Mouse (Mus musculus) kidney, embryonic 14.5 days (tissue): ENCODE results near the gene Btbd3. TPM values are rescaled to one million over a fixed set of nuclear protein-coding genes. Genes with fewer than 3 reads are reported as not detected.
A peak's percentile ranks its signal among the peaks of the same experiment; 100 is the strongest.

ENCODE experiments used
- ATAC-seq: fragments of 200-750 bp; cut with Nextera tagmentation; 2 replicates; pipeline ENCODE4 v1.8.0; 2017; ENCODE audit warnings: moderate number of reproducible peaks, mild to moderate bottlenecking, moderate TSS enrichment, moderate library complexity; ENCODE audit not compliant: low FRiP score, low TSS enrichment
- H3K27ac ChIP-seq: fragments of 300-500 bp; sonication (generic); 2 replicates; pipeline ENCODE4 v1.5.1; 2014; ENCODE audit warnings: low read depth, mild to moderate bottlenecking, low read length, moderate library complexity, mixed read lengths
- H3K27me3 ChIP-seq: fragments of 300-500 bp; sonication (generic); 2 replicates; pipeline ENCODE4 v1.6.1; 2014; ENCODE audit warnings: mild to moderate bottlenecking, low read length; ENCODE audit not compliant: control insufficient read depth, insufficient read depth
- H3K36me3 ChIP-seq: fragments of 300-500 bp; sonication (generic); 2 replicates; pipeline ENCODE4 v1.6.1; 2014; ENCODE audit warnings: low read length, mixed read lengths; ENCODE audit not compliant: control insufficient read depth, insufficient read depth
- H3K4me1 ChIP-seq: fragments of 300-500 bp; sonication (generic); 2 replicates; pipeline ENCODE4 v1.6.1; 2014; ENCODE audit warnings: low read length, mixed read lengths; ENCODE audit not compliant: control insufficient read depth, insufficient read depth
- H3K4me2 ChIP-seq: fragments of 300-500 bp; sonication (generic); replicated peaks from 2 replicates; pipeline ENCODE4 v1.6.1; 2014; ENCODE audit warnings: low read depth, mild to moderate bottlenecking, low read length
- H3K4me3 ChIP-seq: fragments of 300-500 bp; sonication (generic); 2 replicates; pipeline ENCODE4 v1.5.1; 2014; ENCODE audit warnings: mild to moderate bottlenecking, low read length
- H3K9ac ChIP-seq: fragments of 300-500 bp; sonication (generic); 2 replicates; pipeline ENCODE4 v1.6.1; 2014; ENCODE audit warnings: low read depth, mild to moderate bottlenecking, low read length, moderate library complexity
- H3K9me3 ChIP-seq: fragments of 300-500 bp; sonication (generic); 2 replicates; pipeline ENCODE4 v1.6.1; 2016; ENCODE audit warnings: low read length; ENCODE audit not compliant: control insufficient read depth
- WGBS: fragments of 180-500 bp; shearing (Covaris S2); extraction: QIAGEN DNeasy Blood & Tissue Kit; methylation state at CpG from one replicate; pipeline ENCODE4 v1.1.7; 2014; 5-methylcytosine and 5-hydroxymethylcytosine counted together
- polyA plus RNA-seq: library from polyadenylated mRNA; unstranded; fragments of >200 nt; fragmentation: Nextera tagmentation; extraction: Ambion mirVana; gene quantifications from 2 replicates; pipeline ENCODE4 v1.2.1, GENCODE M21; 2014

Gene Btbd3
- polyA plus RNA-seq, 1 experiment from 2014 or later: 21.2 TPM

GRCm38 (mm10) chr2:138388591-138388990 is 132.2 kb downstream of the Btbd3 start:
- Histone ChIP-seq H3K4me3 (no peak overlapping the region), H3K9me3 (no peaks in the 10 kb centered on the region), H3K27ac (no peak overlapping the region), H3K9ac (no peak overlapping the region), H3K4me2 (no peak overlapping the region), H3K27me3 (no peaks in the 10 kb centered on the region), H3K36me3 (no peaks in the 10 kb centered on the region), H3K4me1 (no peaks in the 10 kb centered on the region)
- 72% methylated on average over 1 of the region's 1 CpGs for WGBS
- ATAC-seq: no peak

DNA sequence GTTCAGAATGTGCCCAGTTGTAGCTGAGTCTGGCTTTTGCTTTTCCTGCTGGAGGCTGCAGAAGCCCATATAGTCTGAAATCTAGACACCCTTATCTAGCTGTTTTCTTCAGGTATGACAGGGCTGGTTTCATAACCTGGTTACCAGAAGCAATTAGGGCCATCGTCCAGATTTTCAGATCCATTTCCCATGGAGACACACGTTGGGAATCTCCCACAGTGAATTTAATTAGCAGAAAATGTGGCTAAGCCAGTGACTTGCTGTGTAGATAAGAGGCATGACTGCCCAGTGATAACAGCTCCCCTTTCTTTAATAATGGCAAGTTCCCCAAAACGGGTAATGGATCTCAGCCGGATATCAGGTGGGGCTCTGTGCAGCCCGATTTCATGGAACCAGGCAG is 146.7 kb downstream of the Btbd3 start:
- Histone ChIP-seq H3K36me3 (no peaks in the 10 kb centered on the region), H3K9me3 (no peaks in the 10 kb centered on the region), H3K27me3 (no peaks in the 10 kb centered on the region), H3K4me1 (no peaks in the 10 kb centered on the region), H3K27ac (no peak overlapping the region), H3K4me2 (no peak overlapping the region), H3K4me3 (no peak overlapping the region), H3K9ac (no peak overlapping the region)
- WGBS: 81% methylated on average over 5 of the region's 5 CpGs
- no peak for ATAC-seq

GRCm38 (mm10) chr2:138405753-138406528 is 149.6 kb downstream of the Btbd3 start:
- H3K27ac ChIP-seq: no peak overlapping the region
- H3K36me3 ChIP-seq: no peaks in the 10 kb centered on the region
- H3K4me3 ChIP-seq: no peak overlapping the region
- no peak overlapping the region for H3K4me2 ChIP-seq
- no peaks in the 10 kb centered on the region for H3K4me1 ChIP-seq
- ATAC-seq: peak; percentile 83
- H3K9me3 ChIP-seq: no peaks in the 10 kb centered on the region
- H3K9ac ChIP-seq: no peak overlapping the region
- H3K27me3 ChIP-seq: no peaks in the 10 kb centered on the region
- 11% methylated on average over 4 of the region's 4 CpGs for WGBS

- no peaks in the 10 kb centered on the region for H3K9me3 ChIP-seq
- no peak overlapping the region for H3K4me2 ChIP-seq
- H3K9ac ChIP-seq: no peak overlapping the region
- no peak overlapping the region for H3K27ac ChIP-seq
- H3K4me3 ChIP-seq: no peak overlapping the region
- ATAC-seq: no peak
- no peaks in the 10 kb centered on the region for H3K4me1 ChIP-seq
- H3K36me3 ChIP-seq: no peaks in the 10 kb centered on the region
- H3K27me3 ChIP-seq: no peaks in the 10 kb centered on the region
These were observed 150.3 kb downstream of the Btbd3 start for GRCm38 (mm10) chr2:138406703-138407102.

DNA sequence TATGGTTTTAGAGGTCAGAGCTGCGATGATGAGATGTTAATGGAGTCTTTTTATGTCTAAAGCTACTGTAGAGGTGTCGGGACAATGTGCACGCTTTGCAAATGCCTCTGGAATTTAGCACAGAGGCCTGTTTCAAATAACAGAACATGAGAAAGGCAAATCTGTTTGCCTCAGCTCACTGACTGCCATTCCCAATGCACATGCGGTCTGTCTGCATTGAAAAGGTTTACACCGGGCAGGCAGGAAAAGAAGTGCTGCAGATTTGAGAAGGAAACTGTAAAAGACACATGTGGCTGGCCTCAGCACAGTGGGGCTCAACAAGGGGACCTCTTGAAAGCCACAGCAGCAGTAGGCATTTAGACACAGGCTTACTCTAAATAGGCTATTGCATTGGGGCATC is 156.2 kb downstream of the Btbd3 start:
- 57% methylated on average over 5 of the region's 5 CpGs for WGBS
- ATAC-seq: no peak
- no peaks in the 10 kb centered on the region for H3K27me3 ChIP-seq
- no peak overlapping the region for H3K4me2 ChIP-seq
- H3K4me1 ChIP-seq: no peaks in the 10 kb centered on the region
- no peak overlapping the region for H3K9ac ChIP-seq
- no peaks in the 10 kb centered on the region for H3K9me3 ChIP-seq
- no peak overlapping the region for H3K27ac ChIP-seq
- no peak overlapping the region for H3K4me3 ChIP-seq
- no peaks in the 10 kb centered on the region for H3K36me3 ChIP-seq

DNA sequence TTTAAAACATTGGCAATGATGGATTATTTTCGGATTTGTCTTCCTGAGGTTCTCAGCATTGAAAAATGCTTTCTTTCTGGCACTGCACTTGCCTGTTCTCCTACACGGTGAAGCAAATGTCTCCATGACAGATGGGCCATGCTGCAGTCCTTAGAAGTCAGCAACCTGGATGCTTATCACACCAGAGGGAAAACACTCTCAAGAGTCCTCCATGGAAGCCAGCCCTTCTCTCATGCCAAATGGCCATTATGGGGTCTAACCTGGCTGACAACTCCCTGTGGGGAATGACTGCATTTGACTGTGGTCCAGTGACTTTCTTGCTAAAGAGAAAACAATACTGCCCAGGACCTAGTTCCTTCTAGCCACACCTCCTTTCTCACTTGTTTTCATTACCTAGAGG is 166.0 kb downstream of the Btbd3 start:
- Histone ChIP-seq H3K4me3 (no peak overlapping the region), H3K27ac (no peak overlapping the region), H3K36me3 (no peaks in the 10 kb centered on the region), H3K9ac (no peak overlapping the region), H3K27me3 (no peaks in the 10 kb centered on the region), H3K4me2 (no peak overlapping the region), H3K4me1 (no peaks in the 10 kb centered on the region), H3K9me3 (no peaks in the 10 kb centered on the region)
- WGBS: 62% methylated on average over 2 of the region's 2 CpGs
- ATAC-seq: no peak

DNA sequence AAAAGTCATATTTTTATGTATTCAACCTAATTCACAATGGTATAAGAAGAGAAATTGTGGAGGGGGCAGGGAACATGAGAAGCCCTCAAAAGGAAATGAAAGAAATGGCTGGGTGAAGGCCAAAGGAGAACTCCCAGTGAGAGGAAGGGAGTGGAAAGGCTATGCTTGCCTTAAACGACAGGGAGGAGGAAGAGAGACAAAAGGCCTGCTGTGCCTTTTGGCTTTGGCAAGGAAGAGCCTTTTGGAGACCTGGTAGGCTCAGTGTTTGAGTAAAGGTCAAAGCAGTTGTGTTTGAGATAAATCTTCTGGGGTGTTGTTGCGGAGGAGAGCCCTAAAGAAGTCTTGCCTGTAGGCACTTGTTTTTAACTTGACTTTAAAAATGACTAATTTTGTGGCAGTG is 175.6 kb downstream of the Btbd3 start:
- H3K36me3 ChIP-seq: no peaks in the 10 kb centered on the region
- no peaks in the 10 kb centered on the region for H3K4me1 ChIP-seq
- H3K9ac ChIP-seq: no peak overlapping the region
- 43% methylated on average over 2 of the region's 2 CpGs for WGBS
- no peaks in the 10 kb centered on the region for H3K9me3 ChIP-seq
- H3K4me3 ChIP-seq: no peak overlapping the region
- H3K4me2 ChIP-seq: no peak overlapping the region
- H3K27me3 ChIP-seq: no peaks in the 10 kb centered on the region
- no peak overlapping the region for H3K27ac ChIP-seq
- ATAC-seq: no peak

GRCm38 (mm10) chr2:138446466-138446865 is 190.1 kb downstream of the Btbd3 start:
- Histone ChIP-seq H3K27me3 (no peaks in the 10 kb centered on the region), H3K9ac (no peak overlapping the region), H3K4me3 (no peak overlapping the region), H3K36me3 (no peaks in the 10 kb centered on the region), H3K4me2 (no peak overlapping the region), H3K9me3 (no peaks in the 10 kb centered on the region), H3K27ac (no peak overlapping the region), H3K4me1 (no peaks in the 10 kb centered on the region)
- WGBS: 59% methylated on average over 3 of the region's 3 CpGs
- no peak for ATAC-seq

- no peak for ATAC-seq
These were observed 190.6 kb downstream of the Btbd3 start for GRCm38 (mm10) chr2:138446943-138447342.

More at GRCm38 (mm10) chr2:138446943-138447342, 190.6 kb downstream of the Btbd3 start:
- Histone ChIP-seq H3K4me2 (no peak overlapping the region), H3K27me3 (no peaks in the 10 kb centered on the region), H3K4me1 (no peaks in the 10 kb centered on the region), H3K4me3 (no peak overlapping the region), H3K9me3 (no peaks in the 10 kb centered on the region), H3K9ac (no peak overlapping the region), H3K27ac (no peak overlapping the region), H3K36me3 (no peaks in the 10 kb centered on the region)
- WGBS: 76% methylated on average over 7 of the region's 7 CpGs
